Mouse (Mus musculus): ENCODE data around the gene Npm1.

The Npm1 gene

DNA sequence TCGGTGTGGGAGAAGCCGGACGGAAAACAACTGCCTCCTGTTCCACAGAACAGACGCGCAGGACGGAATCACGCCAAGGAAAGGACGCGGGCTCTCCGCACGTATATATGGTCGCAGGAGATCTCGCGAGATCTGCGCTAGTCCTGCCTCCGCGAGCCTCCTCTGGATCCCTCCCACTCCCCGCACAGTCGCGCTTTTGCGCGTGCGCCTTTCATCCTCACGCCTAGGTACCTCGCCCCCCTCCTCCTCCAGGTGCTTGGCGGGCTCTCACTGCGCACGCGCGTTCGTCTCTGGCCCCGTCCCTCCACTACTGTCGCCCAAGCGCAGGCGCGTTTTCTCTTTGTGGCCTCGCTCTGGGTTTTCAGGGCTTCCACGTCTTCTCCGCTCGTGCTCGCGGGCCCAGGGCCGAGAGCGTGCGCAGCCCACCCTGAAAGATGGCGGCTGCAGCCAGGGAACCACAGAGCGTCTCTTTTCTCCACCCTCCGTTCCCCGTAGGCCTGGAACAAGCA is at the start of gene Npm1:
TSS of gene Npm1 (minus strand) at position 209 of the 509 bp plus-strand sequence.
- peak; percentile 99 to 100 for DNase-seq

DNA sequence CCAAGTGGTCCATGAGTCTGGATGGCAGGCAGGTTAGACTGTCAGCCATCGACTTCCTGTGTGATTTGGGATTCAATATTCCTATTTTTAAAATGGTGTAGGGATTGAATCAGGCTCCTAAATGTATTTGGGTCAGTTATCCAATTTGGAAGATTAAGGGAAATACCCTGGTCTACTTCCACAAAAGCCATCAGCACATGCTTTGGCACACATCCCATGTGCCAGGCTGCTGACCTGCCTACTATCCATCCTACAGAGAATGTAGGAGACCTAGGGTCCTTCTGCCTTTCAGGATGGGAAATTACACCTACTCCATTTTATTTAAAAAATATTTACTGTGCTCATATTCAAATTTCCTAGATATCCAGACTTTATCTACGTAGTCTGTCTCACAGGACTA is 44.4 kb upstream of the Npm1 start:
- DNase-seq, result peak; percentile 34 to 39

DNA sequence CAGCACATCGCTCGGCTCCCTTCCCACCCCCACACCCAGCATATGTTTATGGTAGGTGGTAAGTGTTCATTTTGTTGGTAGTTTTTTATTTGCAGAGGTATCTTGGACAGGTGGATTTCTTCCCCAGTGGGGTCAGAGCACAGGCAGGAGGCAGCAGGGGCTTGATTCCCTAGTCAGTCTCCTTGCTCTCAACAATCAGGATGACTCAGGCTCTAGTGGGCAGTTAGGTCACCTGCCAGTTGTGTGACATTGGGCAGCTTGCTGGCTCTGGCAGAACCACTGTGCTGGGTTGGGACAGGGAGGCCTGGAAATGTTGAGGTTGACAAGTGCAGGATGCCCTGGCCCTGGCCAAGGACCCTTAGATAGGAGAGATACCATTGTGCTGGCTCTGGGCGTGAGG is 42.0 kb upstream of the Npm1 start:
- DNase-seq, result peak in 1 of 2 experiments; percentile 28

DNA sequence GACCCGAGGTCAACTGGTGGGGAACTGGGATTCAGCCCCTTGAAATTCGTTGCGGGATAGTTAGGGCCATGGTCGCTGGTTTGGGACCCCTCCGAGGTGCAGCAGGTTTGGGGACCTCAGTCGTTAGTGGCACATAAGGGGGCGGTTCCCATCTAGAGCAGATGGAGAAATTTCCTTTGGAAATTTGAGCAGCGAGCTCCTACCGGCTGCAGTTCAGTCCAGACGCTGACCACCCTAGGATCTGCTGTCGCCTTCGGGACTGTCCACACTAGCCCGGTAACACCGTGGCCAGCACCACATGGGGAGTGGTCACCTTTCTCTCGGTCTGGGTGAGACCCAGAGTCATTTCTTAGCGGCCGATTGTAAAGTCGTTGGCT is 41.3 kb upstream of the Npm1 start:
- DNase-seq, result peak; percentile 27 to 39

DNA sequence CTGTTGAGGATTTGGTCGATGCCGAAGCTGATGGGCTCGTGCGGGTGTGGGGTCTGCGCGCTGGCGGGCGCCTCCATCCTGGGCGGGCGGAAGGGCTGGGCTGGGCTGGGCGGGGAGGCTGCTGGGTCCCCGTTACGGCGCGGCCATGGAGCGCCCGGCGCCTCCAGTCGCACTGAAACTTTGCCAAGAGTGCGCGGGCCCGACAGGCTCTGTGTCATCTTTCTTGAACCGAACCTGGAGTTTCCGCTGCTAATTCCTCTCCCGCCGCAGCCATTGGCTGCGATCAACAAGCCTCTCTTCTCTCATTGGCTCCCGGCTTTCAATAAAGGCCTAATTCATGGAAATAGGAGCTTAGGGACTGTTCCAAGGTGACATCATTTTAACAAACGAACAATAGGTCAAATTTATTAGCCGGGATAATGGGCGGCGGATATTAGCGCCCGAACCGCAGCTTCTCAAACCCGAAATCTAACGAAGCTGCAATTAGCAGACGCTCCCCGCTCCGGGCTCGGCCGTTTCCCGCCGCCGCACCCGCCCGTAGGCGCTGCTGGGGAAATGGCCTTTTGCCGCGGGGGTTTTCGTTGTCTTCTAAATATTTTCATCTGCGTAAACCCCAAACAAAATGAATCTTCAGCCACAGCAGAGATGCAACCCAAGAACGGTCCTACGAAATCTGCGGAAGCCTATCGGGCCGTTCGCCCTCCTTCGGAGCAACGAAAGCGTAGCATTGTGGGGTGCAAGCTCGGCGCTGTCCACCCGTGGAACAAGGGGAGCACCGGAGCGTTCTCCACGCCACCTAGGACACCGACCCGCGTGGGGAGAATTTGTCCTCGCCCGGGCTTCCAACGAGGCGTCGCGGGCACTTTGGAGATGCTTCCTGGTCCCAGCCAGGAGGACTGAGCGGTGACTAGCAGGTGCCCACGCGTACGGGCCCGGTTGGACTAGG is 40.6 kb upstream of the Npm1 start, which contains the start of gene Tlx3:
TSS of gene Tlx3 (minus strand) at position 207 of the 946 bp plus-strand sequence.
- peak; percentile 84 to 89 for DNase-seq

DNA sequence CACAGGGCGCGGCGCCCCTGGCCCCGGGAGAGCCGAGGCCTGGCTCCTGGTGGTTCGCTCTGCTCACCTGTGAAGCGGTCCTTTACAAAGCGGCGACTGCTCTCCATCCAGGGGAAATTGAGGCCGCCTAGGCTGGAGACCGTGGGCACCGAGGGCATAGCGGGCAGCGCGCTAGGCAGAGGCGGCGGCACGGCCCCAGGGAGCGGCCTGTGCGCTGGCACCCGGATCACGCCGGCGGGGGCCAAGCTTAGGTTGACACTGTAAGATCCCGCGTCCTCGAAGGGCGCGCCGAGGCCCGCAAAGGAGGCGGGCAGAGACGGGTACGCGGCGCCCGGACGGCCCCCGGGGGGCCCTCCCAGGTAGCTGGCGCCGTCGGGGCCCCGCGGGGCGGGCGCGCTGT is 40.0 kb upstream of the Npm1 start:
- DNase-seq, result peak in 1 of 2 experiments; percentile 56

DNA sequence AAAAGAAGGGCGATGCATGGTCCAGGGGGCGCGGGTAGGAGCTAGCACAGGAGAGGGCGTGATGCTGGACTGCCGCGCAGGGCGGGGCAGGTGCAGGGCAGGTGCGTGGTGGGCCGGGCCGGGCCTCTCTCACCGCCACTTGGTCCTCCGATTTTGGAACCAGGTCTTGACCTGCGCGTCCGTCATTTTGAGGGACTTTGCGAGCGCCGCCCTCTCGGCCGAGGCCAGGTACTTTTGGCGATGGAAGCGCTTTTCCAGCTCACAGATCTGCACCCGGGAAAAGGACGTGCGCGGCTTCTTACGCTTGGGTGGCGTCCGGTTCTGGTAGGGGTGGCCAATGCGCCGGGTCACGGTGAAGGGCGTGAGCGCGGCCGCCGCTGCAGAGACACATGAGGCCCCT is 39.3 kb upstream of the Npm1 start:
- peak; percentile 70 to 72 for DNase-seq

DNA sequence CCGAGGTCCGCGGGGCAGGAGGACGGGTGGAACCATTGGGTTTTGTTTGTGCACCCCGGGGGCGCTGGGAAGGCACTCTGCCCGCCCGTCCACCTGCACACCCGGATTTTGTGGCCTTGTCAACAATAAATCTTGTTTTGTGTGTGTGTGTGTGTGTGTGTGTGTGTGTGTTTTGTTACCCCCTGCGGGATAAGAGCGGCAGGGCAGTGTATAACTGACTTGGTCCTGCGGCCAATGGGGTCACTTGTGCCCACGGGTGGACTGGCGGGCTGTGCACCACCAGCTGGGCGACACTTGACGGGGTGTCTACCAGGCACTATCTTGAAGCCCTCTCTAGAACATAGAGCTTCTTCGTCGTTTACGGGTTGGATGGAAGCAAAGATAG is 38.6 kb upstream of the Npm1 start:
- DNase-seq, result no peak

DNA sequence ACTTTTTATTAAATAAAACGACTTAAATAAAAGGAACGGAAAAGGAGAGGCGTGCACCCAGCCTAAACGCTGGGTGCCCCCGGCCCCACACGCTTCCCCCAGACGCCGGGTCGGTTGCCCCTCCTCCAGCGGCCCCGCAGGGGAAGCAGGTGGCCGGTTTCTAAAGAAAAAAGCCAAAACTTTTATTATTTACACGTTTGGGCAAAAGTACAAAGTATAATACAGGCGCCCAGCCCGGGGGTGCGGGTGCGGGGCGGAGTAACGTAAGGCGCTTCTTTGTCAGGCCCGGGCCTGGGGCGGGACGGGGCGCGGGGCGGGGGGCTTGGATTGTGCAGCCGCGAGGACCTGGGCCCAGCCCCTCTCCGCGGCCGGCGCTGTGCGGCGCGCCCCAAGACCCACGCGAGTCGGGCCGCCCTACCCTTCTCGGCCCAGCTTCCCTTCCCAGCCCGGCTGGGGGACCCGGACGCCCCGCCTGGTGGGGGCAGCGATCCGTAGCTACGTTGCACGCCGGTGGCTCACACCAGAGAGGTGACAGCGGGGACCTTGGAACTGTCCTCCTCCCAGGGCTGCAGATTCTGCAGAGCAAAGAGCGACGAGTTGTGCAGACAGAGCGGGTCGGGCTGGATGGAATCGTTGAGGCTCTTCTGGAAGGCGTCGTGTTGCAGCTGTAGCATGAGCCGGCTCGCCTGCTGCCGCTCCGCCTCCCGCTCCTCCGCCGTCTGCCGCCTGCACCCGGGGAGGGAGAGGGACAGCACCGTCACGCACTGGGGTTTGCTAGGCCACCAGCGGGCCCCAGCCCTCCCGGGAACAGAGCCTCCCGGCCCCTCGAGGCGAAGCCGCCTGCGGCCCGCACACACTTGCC is 38.0 kb upstream of the Npm1 start:
- DNase-seq, result peak; percentile 39 to 63

DNA sequence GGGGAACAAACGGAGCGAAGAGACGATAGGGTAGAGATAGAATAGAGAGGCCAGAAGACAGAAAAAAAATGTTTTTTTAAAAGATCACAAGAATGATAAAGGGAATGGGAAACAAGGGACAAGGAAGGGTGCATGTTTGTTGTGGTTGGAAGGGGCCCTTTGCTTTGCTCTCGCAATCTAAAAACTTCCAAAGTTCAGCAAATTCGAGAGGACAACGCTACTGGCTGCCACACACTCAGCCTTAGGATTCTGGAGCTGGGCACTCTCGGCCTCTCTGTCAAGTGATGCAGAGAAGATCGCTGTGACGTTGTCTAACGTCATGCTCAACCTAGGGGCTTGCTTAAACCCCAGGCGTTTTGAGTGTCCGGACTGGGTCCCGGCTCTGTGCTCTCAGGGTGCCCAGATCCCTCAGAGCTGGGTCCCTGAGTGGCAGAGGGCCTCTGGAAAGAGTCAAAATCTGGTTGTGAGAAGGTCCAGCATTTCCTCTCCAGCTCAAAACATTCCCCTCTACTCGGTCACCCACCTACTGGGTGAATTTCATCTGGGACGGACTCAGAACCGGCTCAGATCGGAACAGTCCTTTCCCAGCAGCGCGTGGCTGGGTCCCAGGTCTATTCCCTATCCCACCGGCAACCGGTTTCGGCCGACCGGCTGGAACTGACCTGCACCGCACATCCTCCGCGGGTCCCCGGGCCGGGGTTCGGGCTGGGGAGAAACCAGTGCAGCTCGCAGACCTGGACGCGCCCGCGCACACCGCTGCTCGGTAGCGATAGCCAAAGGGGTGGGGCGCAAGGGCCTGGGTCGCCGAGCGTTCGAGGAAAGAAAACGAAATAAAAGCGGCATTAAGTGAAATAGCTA is 37.1 kb upstream of the Npm1 start:
- peak; percentile 37 to 56 for DNase-seq

DNA sequence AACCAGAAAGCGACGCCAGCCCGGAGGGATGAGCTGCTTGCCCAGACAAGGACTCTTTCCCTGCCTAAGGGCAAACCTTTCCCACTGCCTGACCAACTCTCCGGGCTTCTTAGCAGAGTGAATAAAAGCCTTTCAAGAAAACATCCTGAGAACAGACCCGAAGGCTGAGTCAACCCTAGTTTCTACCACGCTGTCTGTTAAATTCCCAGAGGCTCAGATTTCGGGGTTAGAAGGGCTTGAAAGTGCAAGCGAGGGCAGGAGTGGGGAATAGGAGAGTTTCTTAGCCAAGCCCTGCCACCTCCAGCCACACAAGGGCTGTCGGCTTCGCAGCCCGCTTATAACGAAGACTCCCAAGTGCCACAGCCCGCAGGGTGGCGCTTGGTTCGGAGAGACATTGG is 36.1 kb upstream of the Npm1 start:
- peak in 1 of 2 experiments; percentile 43 for DNase-seq

DNA sequence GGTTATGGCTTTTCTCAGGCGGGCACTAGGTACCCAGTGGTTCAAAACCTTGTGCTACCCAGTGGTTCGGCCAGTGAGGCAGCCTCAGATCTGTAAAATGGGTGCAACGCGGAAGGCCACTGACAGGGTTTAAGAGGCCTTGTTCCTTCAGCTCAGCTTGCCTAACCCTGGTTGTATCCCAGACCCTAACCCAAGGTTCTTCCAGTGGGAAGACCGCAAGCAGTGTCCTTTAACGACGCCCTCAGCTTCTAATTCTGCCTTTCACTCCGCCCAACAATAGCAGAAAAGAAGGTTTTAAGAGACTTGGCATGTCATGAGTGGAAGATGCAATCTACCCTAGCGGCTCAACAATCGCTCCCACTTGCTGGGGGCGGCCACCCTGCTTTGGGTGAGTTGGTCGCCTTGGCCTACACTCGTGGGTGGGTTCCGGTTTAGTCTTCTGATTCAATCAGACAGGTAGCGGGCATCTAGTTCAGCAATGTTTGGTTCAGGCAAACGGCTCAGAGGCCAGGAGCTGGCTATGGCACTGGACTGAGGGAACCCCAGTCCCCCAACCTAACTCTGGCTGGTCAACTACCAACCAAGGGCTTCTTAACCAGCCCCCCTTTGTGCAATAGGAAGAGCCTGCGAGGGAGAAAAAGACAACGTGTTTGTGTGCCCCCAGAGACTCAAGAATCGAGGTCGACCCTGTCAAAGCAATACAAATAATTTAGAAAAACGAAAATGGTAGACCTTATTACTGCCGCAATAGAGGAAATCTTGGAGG is 35.5 kb upstream of the Npm1 start:
- peak in 1 of 2 experiments; percentile 25 for DNase-seq

DNA sequence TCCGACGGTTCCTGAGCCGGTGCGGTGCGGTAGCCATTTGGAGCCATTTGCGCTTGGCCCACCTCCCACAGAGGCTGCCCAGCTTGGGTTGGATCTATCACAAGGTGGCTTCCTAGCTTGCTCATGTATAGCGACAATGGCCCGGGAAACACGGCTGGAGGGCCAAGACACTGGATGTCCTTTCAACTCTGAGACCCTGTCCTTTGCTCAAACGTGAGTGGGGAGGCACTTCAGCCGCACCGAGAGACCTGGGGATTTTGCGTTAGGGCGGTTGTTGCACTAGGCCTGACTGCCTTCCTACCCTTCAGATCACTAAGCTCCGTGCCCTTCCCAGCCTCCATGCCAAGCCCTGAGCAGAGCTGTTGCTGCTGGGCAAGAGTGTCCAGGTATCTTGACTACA is 34.7 kb upstream of the Npm1 start:
- peak; percentile 49 to 51 for DNase-seq

DNA sequence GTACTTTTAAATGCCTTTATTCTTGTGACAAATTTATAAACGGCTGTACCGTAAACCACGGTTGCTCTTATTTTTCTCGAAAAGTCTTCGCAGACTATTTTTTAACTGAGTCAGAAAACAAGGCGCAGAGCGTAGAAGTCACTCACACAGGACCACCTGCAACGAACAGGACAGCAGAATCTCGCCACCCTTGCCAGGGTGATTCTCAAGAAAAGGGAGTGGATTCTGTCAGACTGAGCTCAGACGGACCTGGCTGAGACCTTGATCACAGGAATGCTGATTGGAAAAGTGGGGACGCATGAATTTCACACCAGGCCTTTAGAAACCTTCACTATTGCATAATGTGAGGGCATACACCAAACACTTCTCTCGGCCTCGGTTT is 34.1 kb upstream of the Npm1 start:
- DNase-seq, result no peak

DNA sequence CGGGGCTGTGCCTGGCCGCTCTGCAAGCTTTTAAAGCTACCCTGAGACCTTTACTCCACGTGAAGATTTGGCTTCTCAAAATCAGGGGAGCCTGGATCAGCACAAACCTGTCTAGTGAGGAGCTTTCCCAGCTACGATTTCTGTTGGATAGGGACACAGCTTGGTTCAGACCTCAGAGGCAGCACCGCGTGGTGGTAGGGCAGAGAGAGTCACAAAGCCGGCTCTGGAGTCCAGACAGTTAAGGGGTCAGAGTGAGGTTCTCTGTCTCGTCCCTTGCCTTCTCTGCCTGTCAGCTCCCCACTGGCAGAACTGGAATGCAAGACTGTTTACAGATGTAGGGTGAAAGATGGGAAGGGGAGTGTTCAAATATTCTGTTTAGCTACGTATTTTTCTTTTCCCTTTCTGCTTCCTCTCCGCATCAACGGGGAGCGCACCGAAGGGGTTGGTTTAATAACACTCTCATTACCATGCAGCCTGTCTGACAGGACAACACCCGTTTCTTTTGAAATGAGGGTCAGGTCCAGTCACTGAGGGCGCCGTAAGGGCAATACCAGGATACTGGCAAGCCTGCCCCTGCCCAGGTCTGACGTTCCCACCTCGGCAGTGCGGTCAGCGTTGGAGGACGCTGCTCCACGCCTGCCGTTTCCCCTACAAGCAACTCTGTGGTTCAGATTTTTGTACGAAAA is 33.6 kb upstream of the Npm1 start:
- DNase-seq, result peak in 1 of 2 experiments; percentile 45

DNA sequence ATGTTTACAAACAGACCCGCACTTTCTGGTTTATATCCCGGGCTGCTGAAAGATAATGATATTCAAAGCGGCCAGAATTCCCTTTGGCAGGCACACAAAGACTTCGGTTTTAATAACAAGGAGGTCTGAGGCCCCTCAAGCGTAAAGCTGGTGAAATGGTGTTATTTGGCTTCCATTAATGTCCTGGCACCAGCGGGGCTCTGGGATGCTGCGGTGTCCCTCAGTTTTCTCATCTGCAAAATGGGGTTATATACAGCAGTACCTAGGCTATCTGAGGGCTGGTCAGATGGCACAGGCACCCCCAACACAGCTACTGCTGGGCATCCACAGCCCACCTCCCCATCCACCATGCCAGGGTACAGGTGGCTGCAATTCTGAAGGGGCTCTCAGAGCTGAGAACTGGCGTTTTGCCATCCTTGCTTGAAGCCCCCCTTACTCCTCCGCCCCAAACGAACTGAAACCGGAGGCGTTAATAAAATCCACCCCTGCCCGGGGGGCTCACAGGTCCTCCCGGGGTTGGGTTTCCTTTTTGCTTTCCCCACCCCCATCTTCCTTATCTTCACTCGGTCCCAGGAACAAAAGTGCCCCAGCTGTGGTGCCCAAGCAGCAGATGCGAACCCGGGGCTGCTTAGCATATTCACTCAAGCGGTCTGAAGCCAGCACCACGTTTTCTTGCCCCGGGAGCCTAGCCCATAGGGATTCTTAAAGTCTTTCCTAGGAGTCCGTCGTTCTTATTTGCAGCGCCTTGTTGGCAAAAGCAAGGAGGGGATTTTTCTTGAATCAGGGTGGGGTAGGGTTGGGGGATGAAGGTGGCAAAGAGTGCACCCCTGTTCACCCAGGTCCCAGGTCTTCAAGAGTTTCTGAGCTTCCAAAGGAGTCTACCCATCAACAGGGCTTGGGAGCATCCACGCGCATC is 32.8 kb upstream of the Npm1 start:
- no peak for DNase-seq

DNA sequence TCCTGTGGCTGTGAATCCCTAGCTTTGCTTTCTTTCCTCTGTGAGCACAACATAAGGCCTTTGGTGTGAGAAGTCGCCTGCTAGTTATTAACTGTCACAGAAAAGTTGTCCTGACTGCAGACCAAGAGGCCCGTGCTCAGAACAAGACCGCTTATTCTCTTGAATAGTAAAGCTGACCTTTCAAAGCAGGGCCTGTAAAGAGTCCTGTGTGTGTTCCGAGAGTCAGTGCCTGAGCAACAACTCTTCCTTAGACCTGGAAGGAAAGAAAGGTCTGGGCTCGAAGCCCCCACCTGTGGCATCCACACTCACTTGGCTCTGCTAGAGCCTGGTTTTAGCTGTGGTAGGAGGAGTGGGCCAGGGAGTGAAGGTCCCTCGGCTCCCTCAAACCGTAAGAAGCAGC is 32.1 kb upstream of the Npm1 start:
- DNase-seq, result no peak

DNA sequence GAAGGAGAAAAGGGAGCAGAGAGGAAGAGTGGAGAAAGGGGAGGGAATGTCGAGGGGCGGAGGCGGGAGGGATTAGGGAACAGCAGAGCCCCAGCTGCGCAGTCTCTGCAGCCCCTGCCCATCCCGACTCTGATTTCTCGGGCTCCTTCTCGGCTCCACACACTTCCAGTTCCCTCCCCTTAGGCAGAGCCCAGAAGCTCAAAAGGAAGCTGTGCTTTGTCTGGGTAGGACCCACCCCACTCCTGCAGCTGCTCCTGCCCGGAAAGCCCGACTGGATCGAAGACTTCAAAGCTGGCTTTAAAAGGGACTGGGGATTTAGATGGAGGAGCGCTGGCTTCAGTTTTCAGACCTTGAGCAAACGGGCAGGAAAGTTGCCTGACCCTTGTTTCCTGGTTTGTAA is 30.7 kb upstream of the Npm1 start:
- no peak for DNase-seq

DNA sequence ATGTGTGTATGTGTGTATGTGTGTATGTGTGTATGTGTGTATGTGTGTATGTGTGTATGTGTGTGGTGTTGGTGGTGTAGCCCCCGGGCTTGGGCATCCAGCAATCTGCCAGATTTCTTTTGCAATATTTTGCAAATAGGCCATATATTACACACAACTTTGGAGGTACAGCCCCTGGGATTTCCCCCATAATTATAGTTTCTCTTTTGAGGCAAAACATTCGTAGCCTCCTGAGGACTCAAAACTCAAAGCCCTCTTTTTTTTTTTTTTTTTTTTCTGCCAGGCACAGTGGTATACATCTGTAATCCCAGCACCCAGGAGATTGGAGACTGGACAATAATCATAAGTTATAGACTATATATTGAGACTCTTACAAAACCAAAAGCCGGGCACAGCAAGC is 18.8 kb upstream of the Npm1 start:
- DNase-seq, result no peak

DNA sequence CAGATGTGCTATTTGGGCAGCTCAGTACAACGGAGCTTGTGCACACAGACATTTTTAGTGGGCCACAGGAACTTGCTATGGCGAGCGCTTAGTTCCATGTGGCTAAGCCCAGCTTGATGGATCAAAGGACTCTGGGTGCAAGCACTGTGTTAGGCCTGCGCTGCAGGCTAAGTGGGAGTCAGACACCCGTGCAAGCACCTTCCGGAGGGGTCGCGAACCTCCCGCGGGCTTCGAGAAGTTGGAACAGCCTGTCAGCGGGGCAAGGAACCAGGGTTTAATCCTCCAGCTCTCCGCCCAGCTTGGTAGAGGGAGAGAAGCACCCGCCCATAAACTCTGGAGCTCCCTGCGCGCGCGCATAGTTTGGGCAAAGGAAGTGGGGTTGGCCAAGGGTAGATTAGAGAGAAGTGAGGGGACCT is 17.7 kb upstream of the Npm1 start:
- DNase-seq, result no peak

Measured in cerebellum, adult 18-20 months (tissue).